Mouse (Mus musculus) embryonic stem cell, embryonic (primary cell): ENCODE data around the gene Meis1.

Experiments used
- CTCF ChIA-PET, 4 experiments: fragments of 300-600 bp in 2 of 4; fragments of 350-600 bp in 2 of 4; sonication (Branson Sonifier 250); formaldehyde crosslinking; loops; one replicate each; lab custom pipeline; 2022; ENCODE audit warnings: inconsistent platforms in 2 of 4; lab: Charles Lee
- POLR2A ChIA-PET, 4 experiments: fragments of 300-600 bp in 2 of 4; fragments of 350-600 bp in 2 of 4; sonication (Branson Sonifier 250); formaldehyde crosslinking; loops; one replicate each; lab custom pipeline; 2022; ENCODE audit warnings: antibody characterized with exemption in 4 of 4, inconsistent platforms in 1 of 4; lab: Charles Lee

Meis1 gene

GRCm38 (mm10) chr11:18898862-18899261 is 119.9 kb downstream of the Meis1 start:
- POLR2A ChIA-PET = no interaction called here

DNA sequence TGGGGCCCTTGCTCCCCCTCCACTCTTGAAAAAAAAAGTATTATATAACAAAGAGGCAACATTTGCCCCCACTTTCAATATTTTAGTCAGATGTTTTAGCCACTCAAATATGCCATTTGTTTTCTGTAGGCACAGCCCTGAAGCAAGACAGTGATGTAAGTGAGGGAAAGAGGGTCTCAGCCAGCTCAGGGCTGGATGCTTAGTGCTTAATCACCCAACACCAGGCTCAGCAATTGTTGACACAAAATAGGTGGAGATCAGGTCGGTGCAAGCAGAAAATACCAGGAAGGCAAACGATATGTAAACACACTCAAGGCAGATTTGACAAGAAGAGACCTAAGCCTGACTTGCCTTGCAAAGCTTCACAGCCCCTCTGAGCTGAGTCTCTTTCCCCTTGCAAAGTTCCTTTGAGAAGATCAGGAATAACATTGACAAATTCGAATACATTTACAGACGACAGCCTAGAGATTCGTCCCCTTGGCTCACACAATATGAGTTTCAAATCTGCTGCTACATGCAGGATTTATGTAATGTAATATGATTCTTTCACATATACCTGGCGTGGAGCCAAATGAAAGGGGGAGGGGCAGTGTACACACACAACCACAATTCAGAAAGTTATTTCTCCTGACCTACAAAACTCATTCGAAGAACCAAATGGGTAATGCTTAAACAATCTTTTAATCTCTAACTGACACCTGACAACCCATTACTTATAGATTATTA is 120.7 kb downstream of the Meis1 start:
- CTCF ChIA-PET = no interaction called here

More at GRCm38 (mm10) chr11:18898862-18899261, 119.9 kb downstream of the Meis1 start:
- CTCF ChIA-PET = no interaction called here

DNA sequence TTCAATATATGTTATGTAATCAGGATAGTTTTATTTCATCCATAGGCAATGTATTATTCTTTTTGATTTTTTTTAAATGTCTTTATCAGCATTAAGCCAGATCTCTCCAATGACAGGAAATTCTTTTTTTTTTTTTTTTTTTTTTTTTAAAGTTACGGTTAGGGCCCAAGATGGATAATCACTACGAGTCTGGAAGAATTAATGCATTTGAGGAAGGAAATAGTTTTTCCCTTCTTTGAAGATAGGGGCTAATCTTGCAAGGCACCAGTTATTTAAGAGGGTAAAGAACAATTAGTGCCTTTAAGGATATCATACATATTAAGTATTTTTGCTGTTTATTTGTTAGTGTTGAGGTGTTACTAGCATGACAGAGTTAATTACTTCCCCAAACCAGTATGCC is 121.5 kb downstream of the Meis1 start:
- POLR2A ChIA-PET = no interaction called here
- CTCF ChIA-PET = no interaction called here

More for the DNA sequence above, 120.7 kb downstream of the Meis1 start:
- POLR2A ChIA-PET = no interaction called here

DNA sequence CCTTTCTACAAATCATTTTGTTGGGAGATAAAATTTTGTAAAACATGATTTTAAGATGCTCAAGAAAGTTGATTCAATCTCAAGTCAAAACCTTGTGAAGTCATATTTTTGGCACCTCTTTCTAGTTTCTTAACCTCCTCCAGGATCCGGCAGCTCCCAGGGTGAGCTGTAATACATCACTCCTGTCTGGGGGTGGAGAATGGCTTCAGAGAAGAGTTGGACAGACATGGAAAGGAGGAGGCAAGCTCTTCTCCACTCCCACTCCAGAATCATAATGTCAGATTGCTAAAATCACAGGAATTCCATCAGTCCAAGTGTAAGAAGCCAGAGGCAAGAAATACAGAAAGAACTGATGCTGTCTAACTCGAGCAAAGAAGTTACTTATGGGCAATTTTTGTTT is 126.3 kb downstream of the Meis1 start:
- CTCF ChIA-PET = no interaction called here
- POLR2A ChIA-PET = no interaction called here

DNA sequence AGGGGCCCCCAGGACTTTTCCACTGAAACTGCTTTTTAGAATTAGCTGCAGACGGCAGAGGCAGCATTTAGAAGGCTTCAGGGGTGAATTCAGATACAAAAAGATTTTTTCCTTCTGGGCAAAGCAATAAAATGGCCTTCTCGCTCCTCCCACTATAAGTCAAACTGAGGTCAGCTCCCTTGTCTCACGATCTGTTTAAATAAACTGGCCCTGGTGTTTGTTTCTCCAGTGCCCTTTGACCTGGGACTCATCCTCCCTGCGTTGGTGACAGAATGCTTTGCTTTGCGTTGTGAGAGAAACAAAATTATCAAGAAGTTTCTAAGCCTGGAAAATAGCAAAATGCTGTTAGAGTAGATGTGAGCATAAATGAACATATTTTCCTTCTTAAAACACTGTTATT is 129.6 kb downstream of the Meis1 start:
- CTCF ChIA-PET = no interaction called here
- POLR2A ChIA-PET = no interaction called here

GRCm38 (mm10) chr11:18888651-18889050 is 130.1 kb downstream of the Meis1 start:
- CTCF ChIA-PET = no interaction called here
- POLR2A ChIA-PET = no interaction called here

DNA sequence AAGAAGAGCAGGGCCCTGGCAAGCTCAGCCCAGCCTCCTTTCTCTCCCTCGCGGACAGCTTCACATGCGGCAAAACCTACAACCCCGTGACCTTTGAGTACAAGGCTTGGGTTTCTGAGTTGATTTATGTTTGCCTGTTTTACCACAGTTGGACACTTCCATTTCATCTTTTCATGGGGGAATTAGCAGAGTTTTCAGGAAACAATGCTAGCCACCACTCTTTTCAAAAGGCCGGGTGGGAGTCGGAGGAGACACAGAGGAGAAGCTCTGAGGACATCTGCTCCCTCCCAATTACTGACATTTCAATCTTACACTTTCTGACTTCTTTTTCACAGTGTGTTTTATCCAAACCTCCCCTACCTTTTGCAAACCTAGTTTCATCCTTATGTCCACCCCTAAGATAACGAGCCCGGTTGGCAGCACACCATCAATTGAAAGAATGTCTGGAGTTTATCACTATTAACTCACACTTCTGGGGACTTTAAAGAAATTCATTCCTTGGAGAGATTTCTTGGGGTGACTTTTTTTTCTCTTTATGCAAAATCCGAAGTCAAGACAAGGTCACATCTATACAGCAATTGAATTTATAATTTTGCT is 133.0 kb downstream of the Meis1 start:
- POLR2A ChIA-PET = no interaction called here
- CTCF ChIA-PET = no interaction called here

DNA sequence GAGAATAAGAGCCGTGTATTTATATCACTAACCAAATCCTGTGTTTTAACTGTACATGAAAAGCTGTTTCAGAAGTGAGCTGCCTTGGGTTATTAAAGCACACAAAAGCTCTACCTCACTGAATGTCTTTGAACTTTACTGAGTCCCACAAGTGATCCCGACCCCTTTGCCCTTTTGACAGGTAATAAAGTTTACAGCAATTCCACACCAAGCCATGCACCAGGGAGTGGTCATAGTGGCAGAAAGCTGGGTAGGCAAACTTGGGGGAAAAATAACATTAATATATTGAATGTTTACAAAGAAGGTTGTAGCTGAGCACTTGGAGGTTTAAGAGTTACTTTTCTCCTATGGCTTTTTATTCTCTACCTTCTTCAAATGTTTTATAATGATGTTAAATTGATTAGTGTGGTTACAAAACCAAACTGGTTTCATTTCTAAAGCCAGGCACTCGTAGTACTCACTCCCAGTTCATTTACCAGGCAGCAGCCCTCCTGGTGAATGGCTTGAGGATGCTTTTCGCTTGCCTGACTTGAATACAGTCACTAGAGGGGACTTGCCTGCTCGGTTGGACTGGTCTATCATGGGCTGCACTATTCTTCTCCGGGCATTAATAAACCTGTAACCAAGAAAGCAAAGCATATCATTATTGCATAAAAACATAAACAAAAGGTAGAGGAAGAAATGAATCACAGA is 133.6 kb downstream of the Meis1 start:
- POLR2A ChIA-PET = no interaction called here

GRCm38 (mm10) chr11:18883987-18884386 is 134.8 kb downstream of the Meis1 start:
- ChIA-PET POLR2A (no interaction called here), CTCF (no interaction called here)

More for the DNA sequence above, 133.6 kb downstream of the Meis1 start:
- CTCF ChIA-PET = no interaction called here

DNA sequence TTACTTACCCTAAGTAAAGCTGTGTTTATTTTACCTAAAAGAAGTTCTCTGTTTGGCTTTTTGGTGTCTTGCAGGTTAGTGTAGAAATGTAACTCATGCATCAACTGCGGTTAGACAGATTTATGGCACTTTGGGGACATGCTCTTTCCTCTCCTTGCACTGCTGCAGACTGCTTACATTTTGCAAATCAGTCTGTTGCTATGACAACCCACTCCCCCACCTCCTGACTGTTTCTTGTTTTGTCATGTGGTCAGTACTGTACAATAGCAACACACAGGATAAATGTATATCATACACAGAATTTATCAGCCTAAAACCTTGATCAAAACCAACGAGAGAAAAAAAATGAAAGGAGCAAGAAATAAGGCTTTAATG is 135.3 kb downstream of the Meis1 start:
- ChIA-PET POLR2A (no interaction called here), CTCF (no interaction called here)

- CTCF ChIA-PET = no interaction called here
- POLR2A ChIA-PET = interaction anchor here in 1 of 4 experiments (0.7 kb wide), 1 partner anchor 66 kb away, joined by 3 read pairs; no protein-coding TSS in a partner anchor
Observed at GRCm38 (mm10) chr11:18882747-18883506, 135.9 kb downstream of the Meis1 start.

- CTCF ChIA-PET = interaction anchor here in 1 of 4 experiments (0.8 kb wide), 1 partner anchor 22 kb away, joined by 3 read pairs; no protein-coding TSS in a partner anchor
- POLR2A ChIA-PET = interaction anchor here in 2 of 4 experiments (0.7 kb wide), 2 partner anchors 20 to 65 kb away, joined by 3 read pairs; no protein-coding TSS in a partner anchor
Observed at GRCm38 (mm10) chr11:18882315-18882714, 136.5 kb downstream of the Meis1 start.

- ChIA-PET POLR2A (interaction anchor here in 2 of 4 experiments (0.7 kb wide), 2 partner anchors 21 to 880 kb away, joined by 3 read pairs; no protein-coding TSS in a partner anchor), CTCF (no interaction called here)
Observed at GRCm38 (mm10) chr11:18880806-18881205, 138.0 kb downstream of the Meis1 start.

DNA sequence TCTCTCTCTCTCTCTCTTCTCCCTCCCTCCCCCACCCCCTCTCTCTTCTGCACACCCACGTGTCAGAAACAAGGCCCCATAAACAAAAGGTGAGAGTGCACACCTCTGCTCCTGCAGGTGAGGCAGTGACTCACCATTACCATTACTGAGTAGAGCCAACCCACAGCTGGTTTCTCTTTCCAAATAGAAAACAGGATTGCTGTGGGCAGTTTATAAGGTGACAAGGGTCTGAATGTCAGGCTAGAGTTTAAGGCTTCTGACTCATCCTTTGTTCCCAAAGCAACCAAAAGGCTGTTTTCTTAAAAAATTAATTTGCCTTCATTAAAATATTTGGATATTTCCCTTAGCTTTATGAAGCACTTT is 139.3 kb downstream of the Meis1 start:
- POLR2A ChIA-PET = interaction anchor here in 1 of 4 experiments (1.1 kb wide), 1 partner anchor 12 kb away, joined by 3 read pairs; no protein-coding TSS in a partner anchor
- CTCF ChIA-PET = no interaction called here

GRCm38 (mm10) chr11:18878748-18879455 is 139.9 kb downstream of the Meis1 start:
- ChIA-PET POLR2A (no interaction called here), CTCF (no interaction called here)

- POLR2A ChIA-PET = interaction anchor here in 1 of 4 experiments (0.7 kb wide), 1 partner anchor 74 kb away, joined by 3 read pairs; no protein-coding TSS in a partner anchor
- CTCF ChIA-PET = interaction anchor here in 2 of 4 experiments (0.6 to 0.7 kb wide), 2 partner anchors 489 to 1463 kb away, joined by 3 to 4 read pairs; no protein-coding TSS in a partner anchor
Observed at GRCm38 (mm10) chr11:18878016-18878415, 140.8 kb downstream of the Meis1 start.

DNA sequence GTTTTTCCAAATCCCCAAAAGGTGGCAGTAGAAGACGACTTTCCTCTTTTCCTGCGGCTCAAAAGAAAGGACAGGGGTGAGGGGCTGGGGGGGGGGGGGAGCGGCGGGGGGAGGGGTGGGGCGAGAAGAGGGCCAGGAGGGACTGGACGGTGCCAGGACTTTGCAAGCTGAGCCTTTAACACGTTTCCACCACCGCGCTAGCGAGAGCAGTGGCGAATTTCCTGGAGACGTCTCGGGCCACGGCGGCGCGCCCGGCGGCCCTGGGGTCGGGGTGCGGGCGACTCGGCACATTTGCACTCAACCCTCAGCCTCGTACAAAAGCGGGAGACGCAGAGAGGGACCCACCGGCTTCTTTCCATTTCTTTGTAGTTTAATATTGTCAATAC is 141.2 kb downstream of the Meis1 start:
- ChIA-PET CTCF (interaction anchor here (0.6 to 1.0 kb wide), 5 partner anchors 51 to 1463 kb away, joined by 3 to 4 read pairs (median 3); no protein-coding TSS in a partner anchor), POLR2A (interaction anchor here in 1 of 4 experiments (0.7 to 2.2 kb wide), 3 partner anchors 74 to 143 kb away, joined by 3 to 9 read pairs (median 6); partner anchors contain the start of gene Meis1)
